Mouse (Mus musculus) adipocyte (in vitro differentiated cells): Measurements from ENCODE around the gene Tceal3.
"Not testable (repeated sequence)": the region's sequence is repeated elsewhere in the genome, so short reads cannot be mapped to it uniquely, and the experiment has no call there.

Source experiments
- DNase-seq: peaks from one replicate; pipeline ENCODE4 v3.0.0-alpha.2; 2016; ENCODE audit warnings: low spot score

The Tceal3 gene

GRCm38 (mm10) chrX:136707446-136708167 is 117.0 kb downstream of the Tceal3 start, which contains the start of gene Tceal1:
Gene Tceal1, plus strand, starts transcription at chrX:136707982.
- DNase-seq = peak; percentile 69

- DNase-seq = peak; percentile 22
Measured at GRCm38 (mm10) chrX:136708168-136708681, 117.6 kb downstream of the Tceal3 start.

- no peak for DNase-seq
Measured at GRCm38 (mm10) chrX:136708782-136709181, 118.1 kb downstream of the Tceal3 start.

DNA sequence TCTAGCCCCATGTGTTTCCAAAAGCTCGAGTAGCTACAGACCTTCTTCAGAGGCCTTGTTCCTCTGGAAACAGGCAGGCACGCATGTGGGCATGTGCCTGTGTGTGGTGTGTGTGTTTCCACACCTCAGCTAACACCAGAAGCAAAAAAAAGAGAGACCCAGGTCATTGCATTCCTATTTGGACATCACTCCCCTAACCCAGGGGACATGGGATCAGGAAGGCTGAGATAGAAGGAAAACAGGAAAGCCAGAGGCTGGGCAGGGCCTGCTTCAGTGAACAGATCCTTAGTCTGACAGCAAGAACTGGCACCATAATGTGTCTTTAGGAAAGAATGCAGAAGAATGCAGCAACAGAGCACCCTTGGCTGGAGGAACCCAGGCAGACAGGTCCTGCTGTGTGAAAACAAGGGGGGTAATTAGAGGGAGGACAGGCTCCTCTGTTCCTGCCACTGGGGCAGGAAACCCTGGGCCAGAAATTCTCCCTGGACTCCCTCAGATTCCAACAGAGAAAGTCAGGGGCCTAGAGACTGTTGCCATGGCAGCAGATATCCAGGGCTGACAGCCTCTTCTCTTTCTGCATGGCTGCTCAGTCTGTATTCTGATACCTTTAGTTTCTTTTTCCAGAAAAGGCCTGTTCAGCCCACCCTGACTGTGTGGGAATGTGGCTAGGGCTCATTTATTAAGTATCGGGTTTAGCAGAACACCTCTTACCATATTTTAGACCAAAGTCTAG is 124.3 kb downstream of the Tceal3 start:
- not testable (repeated sequence) for DNase-seq
